Mouse (Mus musculus) spleen, adult 2 months (tissue): Measurements from ENCODE around the gene Impad1. TPM values are rescaled to one million over a fixed set of nuclear protein-coding genes. Genes with fewer than 3 reads are reported as not detected.

Experiments used
- DNase-seq, 2 experiments: peaks; one replicate each; pipeline versions ENCODE4 v3.0.0 to v3.0.0-alpha.2; 2012 to 2021; ENCODE audit warnings: low spot score in 2 of 2, low read depth in 1 of 2
- H3K27ac ChIP-seq: fragments of 200-500 bp; 2 replicates; pipeline ENCODE4 v1.5.1; 2012; ENCODE audit warnings: low read length, inconsistent platforms; ENCODE audit not compliant: insufficient read depth
- H3K27me3 ChIP-seq: fragments of 200-500 bp; 2 replicates; pipeline ENCODE4 v1.6.1; 2012; ENCODE audit warnings: mild to moderate bottlenecking, moderate library complexity, low read length, inconsistent platforms; ENCODE audit not compliant: control insufficient read depth, insufficient read depth
- H3K36me3 ChIP-seq: fragments of 200-500 bp; 2 replicates; pipeline ENCODE4 v1.6.1; 2012; ENCODE audit warnings: mild to moderate bottlenecking, low read length, inconsistent platforms; ENCODE audit not compliant: control insufficient read depth, insufficient read depth
- H3K4me1 ChIP-seq: fragments of 200-500 bp; 2 replicates; pipeline ENCODE4 v1.6.1; 2011; ENCODE audit warnings: inconsistent platforms; ENCODE audit not compliant: control insufficient read depth, insufficient read depth, insufficient read length
- H3K4me3 ChIP-seq: fragments of 200-500 bp; 2 replicates; pipeline ENCODE4 v1.5.1; 2011; ENCODE audit warnings: mild to moderate bottlenecking, inconsistent platforms; ENCODE audit not compliant: insufficient read depth, insufficient read length; ENCODE audit errors: extremely low read depth
- CTCF ChIP-seq: fragments of 200-500 bp; IDR thresholded peaks from 2 replicates; pipeline ENCODE4 v1.5.1; 2011; ENCODE audit warnings: mild to moderate bottlenecking, inconsistent platforms; ENCODE audit not compliant: insufficient read depth, insufficient read length, insufficient replicate concordance; ENCODE audit errors: extremely low read depth
- POLR2A ChIP-seq: fragments of 200-500 bp; IDR thresholded peaks from 2 replicates; pipeline ENCODE4 v1.6.1; 2011; ENCODE audit warnings: low read depth, low read length, inconsistent platforms
- WGBS: fragments of 180-500 bp; shearing (Covaris S2); methylation state at CpG from one replicate; pipeline ENCODE4 v1.1.7; 2018; 5-methylcytosine and 5-hydroxymethylcytosine counted together
- polyA plus RNA-seq: library from polyadenylated mRNA; depleted of rRNA; stranded (reverse); fragments of >200 nt; gene quantifications from 2 replicates; pipeline ENCODE4 v1.2.3, GENCODE M21; 2012; rRNA removed

Impad1 gene
- 1.9 and 2.9 TPM in 2 replicates for polyA plus RNA-seq

DNA sequence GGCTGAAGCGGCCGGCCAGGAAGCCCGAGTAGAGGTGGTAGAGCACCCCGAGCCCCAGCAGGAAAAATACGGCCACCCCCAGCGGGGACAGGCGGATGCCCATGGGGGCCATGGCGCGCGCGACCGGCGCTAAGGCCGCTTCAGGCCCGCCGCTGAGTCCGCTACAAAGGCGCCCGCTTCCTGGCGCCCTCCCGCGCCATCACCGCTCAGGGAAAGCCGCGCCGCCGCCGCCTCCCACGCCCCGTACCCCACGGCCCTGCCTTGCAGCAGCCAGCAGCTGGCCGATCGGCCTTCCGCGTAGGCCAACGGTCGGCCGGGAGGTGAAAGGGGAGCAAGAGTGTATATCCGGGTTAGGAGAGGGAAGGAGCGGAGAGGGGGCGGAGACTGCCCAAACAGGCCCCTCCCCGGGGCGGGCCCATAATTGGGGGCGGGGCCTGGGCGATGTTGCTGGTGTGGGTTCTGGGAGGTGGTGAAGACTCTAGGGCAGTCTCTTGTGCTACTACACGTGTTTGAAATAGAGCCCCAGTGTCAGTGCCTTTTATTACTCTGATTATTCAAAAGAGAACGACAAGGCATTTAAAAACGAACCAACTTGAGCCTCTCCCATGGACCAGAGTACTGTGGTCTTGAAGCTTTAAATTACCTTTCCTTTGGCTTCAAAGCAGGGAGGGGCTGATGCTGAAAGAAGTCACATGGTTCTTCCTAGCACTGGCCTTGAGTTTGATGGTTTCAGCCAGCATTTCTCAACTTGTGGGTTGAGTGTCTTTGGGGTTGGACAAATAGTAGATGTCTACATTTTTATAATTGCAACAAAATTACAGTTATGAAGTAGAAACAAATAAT, at the start of gene Impad1:
Gene Impad1 (minus strand): TSS at position 364 of the 843 bp plus-strand sequence.
- H3K4me1 ChIP-seq, result peaks cover 7% of the 10 kb centered on the region
- TF ChIP-seq POLR2A (peak; percentile 47), CTCF (no peak)

DNA sequence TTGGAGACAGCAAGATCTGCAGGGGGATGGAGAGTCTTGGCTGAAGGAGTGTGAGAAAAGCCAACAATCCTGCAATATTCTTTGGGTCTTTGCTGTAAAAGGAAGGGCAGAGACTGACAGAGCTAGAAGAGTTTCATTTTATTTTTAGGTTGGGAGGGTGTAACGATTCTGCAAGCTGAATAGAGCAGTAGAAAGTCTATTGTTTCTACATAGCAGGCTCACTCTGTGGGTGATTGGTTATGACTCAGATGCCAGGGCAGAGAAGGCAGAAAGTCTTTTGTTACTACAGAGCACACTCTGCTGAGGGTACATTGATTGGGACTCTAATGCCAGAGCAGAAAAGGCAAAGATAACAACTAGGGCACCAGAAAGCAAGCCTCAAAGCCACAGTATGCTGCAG, 47.0 kb upstream of the Impad1 start:
- Histone ChIP-seq H3K36me3 (no peaks in the 10 kb centered on the region), H3K4me1 (no peaks in the 10 kb centered on the region), H3K27ac (no peak overlapping the region), H3K4me3 (no peak overlapping the region), H3K27me3 (no peaks in the 10 kb centered on the region)
- no peak for DNase-seq
- TF ChIP-seq CTCF (no peak), POLR2A (no peak)
- 50% methylated on average over 1 of the region's 1 CpGs for WGBS

More for the DNA sequence above, at the start of gene Impad1:
- peak within 1 kb of the TSS; percentile 69 for H3K27ac ChIP-seq
- H3K27me3 ChIP-seq, result no peaks in the 10 kb centered on the region
- H3K4me3 ChIP-seq, result peak within 1 kb of the TSS; percentile 85
- WGBS, result under 1% methylated on average over 48 of the region's 48 CpGs
- H3K36me3 ChIP-seq, result no peaks in the 10 kb centered on the region
- DNase-seq, result peak; percentile 61 to 77

GRCm38 (mm10) chr4:4833789-4834295, 40.7 kb upstream of the Impad1 start:
- H3K27me3 ChIP-seq, result no peaks in the 10 kb centered on the region
- H3K36me3 ChIP-seq, result no peaks in the 10 kb centered on the region
- TF ChIP-seq CTCF, result no peak
- TF ChIP-seq POLR2A, result no peak
- no peak for DNase-seq
- H3K27ac ChIP-seq, result no peak overlapping the region
- WGBS, result 71% methylated on average over 5 of the region's 5 CpGs
- no peak overlapping the region for H3K4me3 ChIP-seq
- no peaks in the 10 kb centered on the region for H3K4me1 ChIP-seq

- no peaks in the 10 kb centered on the region for H3K4me1 ChIP-seq
- no peak overlapping the region for H3K4me3 ChIP-seq
- H3K36me3 ChIP-seq, result no peaks in the 10 kb centered on the region
- DNase-seq, result no peak
- no peaks in the 10 kb centered on the region for H3K27me3 ChIP-seq
- WGBS, result 80% methylated on average over 2 of the region's 2 CpGs
- H3K27ac ChIP-seq, result no peak overlapping the region
- TF ChIP-seq CTCF (no peak), POLR2A (no peak)
These were observed 35.0 kb upstream of the Impad1 start for GRCm38 (mm10) chr4:4828131-4828530.

DNA sequence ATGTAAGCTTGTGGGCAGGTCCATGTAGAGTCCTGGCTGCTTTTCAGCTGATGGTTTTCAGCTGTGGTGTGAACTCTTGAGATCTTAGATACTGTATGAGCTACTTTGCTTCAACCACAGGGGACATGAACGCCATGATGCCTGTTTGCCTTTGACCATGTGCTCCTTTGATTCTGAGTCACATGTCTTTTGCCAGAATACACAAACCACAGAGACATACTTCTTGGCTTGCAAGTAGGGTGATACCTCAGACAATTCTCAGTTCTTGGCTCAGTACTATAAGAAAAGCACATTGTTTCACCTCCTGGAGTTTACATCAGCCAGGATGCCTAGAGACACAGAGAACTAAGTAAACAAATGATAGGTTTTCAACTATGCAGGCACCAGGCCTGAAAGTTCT, 29.0 kb upstream of the Impad1 start:
- WGBS, result 67% methylated on average over 1 of the region's 1 CpGs
- Histone ChIP-seq H3K27me3 (no peaks in the 10 kb centered on the region), H3K27ac (no peak overlapping the region), H3K4me1 (no peaks in the 10 kb centered on the region), H3K36me3 (no peaks in the 10 kb centered on the region), H3K4me3 (no peak overlapping the region)
- DNase-seq, result no peak
- no peak for TF ChIP-seq CTCF
- TF ChIP-seq POLR2A, result no peak

GRCm38 (mm10) chr4:4792141-4792991, 789 bp downstream of the Impad1 start:
- H3K27ac ChIP-seq, result peak overlapping the region; percentile 69
- H3K4me1 ChIP-seq, result peaks cover 7% of the 10 kb centered on the region
- H3K36me3 ChIP-seq, result no peaks in the 10 kb centered on the region
- no peaks in the 10 kb centered on the region for H3K27me3 ChIP-seq
- 3% methylated on average over 61 of the region's 61 CpGs for WGBS
- H3K4me3 ChIP-seq, result peak overlapping the region; percentile 85
- TF ChIP-seq CTCF, result no peak
- TF ChIP-seq POLR2A, result no peak
- DNase-seq, result peak in 1 of 2 experiments; percentile 3

DNA sequence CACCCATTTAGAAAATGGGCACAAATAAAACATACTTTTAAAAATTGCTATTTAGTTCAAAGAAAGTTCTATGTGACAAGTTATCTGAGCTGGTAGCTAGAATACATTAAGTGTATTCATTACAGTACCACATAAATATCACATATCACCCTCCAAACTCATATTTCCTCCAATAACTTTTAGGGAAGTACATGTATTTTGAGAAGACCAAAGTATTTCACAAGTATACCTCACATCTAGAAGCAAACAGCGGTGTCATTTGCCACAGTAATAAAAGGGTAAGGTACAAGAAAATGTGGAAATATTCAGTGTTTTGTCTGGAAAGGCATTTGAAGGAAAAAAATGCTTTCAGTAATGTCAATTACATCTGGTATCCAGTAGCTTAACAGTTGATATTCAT, 2.0 kb downstream of the Impad1 start:
- no peak for TF ChIP-seq POLR2A
- no peak for TF ChIP-seq CTCF
- H3K27ac ChIP-seq, result no peak overlapping the region
- no peaks in the 10 kb centered on the region for H3K27me3 ChIP-seq
- no peak overlapping the region for H3K4me3 ChIP-seq
- peaks cover 7% of the 10 kb centered on the region for H3K4me1 ChIP-seq
- DNase-seq, result no peak
- WGBS, result 87% methylated on average over 1 of the region's 1 CpGs
- no peaks in the 10 kb centered on the region for H3K36me3 ChIP-seq
